Mouse (Mus musculus): ENCODE data around the gene Ttc22.

Ttc22 gene

DNA sequence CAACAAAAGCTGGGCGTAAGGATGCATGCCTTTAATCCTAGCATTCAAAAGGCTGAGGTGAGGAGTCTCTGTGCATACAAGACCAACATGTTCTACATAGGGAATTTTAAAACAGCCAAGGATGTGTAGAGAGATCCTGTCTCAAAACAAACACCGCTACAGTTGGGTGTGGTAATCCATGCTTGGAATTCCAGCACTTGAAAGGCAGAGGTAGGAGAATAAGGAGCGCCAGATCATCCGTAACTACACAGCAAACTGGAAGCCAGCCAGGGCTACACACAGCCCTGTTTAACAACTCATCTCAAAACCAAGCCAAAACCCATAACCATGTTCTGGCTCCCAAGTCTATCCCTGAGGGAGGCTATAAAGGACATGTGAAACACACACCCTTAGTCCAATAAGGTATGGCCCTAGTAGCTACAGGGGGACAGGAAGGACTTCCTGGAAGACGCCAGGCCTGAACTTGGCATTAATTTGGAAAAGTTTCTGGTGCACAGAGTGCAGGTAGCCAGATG is 41.8 kb downstream of the Ttc22 start:
- DNase-seq (ENCODE audit: low read depth, low spot score): no peak

DNA sequence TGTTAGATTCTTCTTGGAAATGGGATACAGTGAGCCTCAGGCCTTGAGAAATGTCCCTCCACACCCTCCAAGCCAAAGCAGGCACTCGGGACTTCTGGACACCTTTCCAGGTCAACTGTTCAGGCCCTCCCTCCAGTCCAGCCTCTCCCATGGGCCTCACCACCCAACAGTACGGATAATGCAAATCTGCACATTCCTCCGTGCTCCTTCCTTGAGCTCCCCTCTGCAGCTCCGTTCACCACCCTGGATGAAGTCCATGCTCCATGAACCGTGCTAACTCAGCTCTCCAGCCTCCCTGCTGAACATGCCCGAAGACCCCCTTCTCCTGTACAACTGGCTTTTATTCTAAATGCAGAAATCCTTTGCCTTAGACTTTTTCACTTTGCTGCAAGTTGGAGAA is 42.5 kb downstream of the Ttc22 start:
- DNase-seq (ENCODE audit: low read depth, low spot score): no peak

DNA sequence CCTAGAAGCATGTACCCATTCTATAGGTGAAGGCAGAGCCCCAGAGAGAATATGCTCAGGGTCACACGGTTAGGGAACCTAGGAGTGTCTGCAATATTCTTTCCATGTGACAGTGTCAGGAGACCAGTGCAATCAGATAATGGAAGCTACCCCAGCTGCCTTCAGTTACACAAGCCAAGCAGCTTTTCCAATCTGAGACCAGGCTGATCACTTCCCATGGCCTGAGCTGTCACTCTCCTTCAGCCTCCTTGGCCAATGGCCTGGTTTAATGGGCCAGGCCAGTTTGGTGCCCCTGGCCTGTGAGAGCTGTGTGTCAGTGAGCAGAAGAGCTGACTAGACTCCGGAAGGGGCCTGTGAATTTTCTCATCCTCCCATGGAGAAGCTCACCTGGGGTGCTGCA is 43.0 kb downstream of the Ttc22 start:
- DNase-seq (ENCODE audit: low read depth, low spot score): no peak

DNA sequence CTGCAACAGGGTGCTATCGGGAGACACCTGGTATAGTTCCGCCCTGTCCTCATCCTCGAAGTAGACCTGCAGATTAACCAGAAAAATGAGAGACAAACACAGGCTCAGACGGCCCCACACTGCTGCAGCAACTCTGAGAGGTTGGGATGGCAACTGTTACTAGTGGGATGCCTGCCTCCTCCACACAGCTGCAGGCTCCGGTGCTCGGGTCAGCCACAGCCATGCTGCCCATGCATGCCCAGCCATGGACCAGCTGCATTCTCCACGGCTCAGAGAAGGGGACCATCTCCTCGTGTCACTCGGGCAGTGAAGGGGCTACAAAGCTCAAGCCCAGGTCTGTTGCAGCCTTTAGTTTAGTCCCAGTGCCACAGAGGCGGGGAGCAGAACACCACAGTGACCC is 43.4 kb downstream of the Ttc22 start:
- no peak for DNase-seq (ENCODE audit: low read depth, low spot score)

DNA sequence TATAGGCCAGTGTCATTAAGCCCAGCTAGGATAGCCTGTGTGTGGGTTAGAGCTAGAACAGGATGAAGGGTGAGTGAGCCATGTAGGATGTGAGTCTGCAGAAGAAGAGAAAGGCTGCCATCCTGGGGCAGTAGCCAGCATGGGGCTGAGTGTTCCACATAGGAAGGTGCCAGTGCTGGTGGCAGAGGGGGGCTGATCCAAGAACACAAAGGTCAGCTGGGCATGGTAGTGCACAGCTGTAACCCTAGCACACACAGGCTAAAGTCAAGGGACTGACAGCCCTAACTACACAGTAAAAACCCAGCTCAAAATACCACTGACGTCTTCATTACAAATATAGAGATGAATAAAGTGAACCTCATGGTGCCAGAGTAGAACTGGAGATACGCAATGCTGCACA is 44.3 kb downstream of the Ttc22 start:
- DNase-seq (ENCODE audit: low read depth, low spot score): no peak

DNA sequence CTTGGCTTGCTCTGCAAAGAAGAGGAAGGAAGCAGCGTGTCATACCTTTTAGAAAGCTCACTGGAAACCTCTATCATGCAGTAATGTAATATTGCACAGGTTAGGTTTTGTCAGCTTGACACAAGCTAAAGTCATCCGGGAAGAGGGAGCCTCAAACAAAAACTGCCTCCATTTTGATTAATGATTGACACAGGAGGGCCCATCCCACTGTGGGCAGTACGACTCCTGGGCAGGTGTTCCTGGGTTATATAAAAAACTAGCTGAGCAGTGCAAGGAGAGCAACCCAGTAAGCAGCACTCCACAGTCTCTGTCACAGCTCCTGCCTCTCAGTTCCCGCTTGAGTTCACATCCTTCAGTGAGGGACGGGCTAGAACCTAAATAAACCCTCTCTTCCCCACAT is 54.5 kb downstream of the Ttc22 start:
- no peak for DNase-seq (ENCODE audit: low read depth, low spot score)

DNA sequence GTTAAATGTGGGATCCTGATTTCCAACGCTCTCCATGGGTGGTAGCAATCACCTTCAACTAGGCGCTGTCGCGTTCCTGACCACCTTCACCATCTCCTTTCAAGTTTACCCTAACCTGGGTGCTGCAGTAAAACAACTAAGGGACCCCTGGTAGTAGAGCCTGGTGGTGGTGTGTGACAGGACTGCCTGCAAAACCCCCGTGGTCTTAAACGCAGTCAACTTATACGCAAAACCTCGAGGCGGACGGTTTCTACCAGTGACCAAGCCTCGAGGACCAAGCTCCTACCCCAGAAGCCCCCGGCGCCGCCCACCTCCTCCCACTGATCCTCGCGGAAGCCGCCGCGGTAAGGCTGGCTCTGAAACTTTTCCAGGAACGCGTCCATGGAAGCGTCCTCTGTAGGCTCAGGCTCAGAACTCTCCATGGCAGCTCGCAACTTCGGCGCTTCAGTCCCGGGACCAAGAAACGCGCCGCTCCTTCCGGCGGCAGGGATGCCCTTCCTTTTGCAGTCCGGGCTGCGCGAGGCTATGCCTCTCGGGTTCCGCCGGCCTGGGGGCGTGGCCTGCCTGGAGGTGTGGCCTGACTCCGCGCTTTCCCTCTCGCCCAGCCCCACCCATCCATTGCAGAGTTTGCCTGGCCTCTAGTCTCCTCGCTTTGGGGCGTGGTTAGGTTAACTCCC is 56.3 kb downstream of the Ttc22 start, which contains the start of gene Ttc4:
Gene Ttc4, minus strand, starts transcription at position 503 of the 677 bp plus-strand sequence.
- DNase-seq (ENCODE audit: low read depth, low spot score): peak; percentile 94

DNA sequence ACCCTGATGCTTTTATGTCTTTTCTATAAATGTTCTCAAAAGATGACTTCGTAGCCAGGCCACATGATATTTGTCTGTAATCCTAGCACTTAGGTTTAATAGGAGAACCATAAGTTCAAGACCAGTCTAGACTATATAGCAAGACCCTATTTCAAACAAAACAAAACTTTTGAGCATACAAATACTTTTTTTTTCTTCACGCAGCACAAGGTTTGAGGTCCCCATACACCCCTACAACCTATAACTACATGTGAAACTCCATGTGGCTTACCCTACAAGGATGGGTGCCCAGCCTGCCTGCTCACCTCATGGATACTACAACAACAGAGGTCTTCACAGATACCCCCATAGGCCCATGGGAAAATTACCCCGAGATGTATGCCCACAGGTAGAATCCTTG is 56.9 kb downstream of the Ttc22 start:
- DNase-seq (ENCODE audit: low read depth, low spot score): no peak

DNA sequence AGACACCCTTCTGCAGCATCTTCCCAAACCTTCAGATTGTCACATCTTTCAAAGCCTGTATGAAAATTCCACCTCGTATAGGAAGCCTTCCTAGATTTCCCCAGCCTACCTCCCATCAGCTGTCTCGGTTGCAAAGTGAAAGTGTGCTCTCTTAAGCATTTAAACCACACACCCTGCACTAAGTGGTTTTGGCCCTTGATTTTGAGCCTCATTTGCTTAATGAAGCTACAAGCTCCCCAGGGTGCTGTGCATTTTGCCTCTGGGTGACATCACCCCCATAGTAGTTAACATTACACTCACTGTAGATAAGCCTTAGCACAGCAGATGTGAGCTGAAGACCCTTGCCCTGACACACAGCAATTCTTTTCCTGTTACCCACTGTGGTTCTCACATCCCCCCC is 58.7 kb downstream of the Ttc22 start:
- no peak for DNase-seq (ENCODE audit: low read depth, low spot score)

DNA sequence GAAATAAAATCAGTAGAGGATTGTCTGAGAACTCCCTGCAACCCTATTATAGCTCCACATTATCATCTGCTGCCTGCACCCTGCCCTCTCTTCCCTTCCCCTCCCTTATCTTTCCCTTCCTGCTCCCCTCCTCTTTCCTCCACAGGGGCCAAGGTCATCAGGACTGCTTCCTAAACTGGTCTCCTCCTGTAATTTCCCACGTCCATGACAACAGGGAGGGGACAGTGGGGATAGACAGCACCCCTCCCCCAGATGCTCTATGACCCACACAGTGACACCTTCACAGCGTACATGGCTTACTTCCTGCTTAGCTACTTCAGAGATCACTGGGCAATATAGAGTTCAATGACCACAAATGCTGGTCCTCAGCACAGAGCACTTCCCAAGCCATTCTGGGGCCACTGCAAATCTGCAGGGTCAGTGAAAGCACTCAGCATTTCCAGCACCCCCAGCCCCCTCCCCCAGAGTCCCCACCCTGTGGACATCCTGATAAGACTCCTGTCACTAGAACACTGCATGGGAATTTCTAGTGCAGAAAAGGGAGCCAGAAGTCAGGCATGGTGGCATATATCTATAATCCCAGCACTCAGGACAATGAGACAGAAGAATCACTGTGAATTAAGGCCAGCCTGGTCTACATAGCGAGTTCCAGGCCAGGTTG is 66.5 kb downstream of the Ttc22 start:
- no peak for DNase-seq (ENCODE audit: low read depth, low spot score)
